Mouse (Mus musculus) cortical plate, adult 2 months (tissue): Measurements from ENCODE around the gene Hmgxb4.

Experiments
- CTCF ChIP-seq: fragments of 200-500 bp; IDR thresholded peaks from 2 replicates; pipeline ENCODE4 v1.5.1; 2011; ENCODE audit warnings: mild to moderate bottlenecking, control low read depth, low read length; ENCODE audit not compliant: insufficient read depth; ENCODE audit errors: extremely low read depth
- POLR2A ChIP-seq: fragments of 200-500 bp; IDR thresholded peaks from 2 replicates; pipeline ENCODE4 v1.6.1; 2011; ENCODE audit warnings: mild to moderate bottlenecking, low read length, control low read depth; ENCODE audit not compliant: insufficient read depth; ENCODE audit errors: extremely low read depth

GRCm38 (mm10) chr8:75064790-75065189, 71.6 kb downstream of the Hmgxb4 start:
- TF ChIP-seq POLR2A = no peak
- TF ChIP-seq CTCF = no peak
